Mouse (Mus musculus) forebrain, embryonic 15.5 days (tissue): ENCODE measurements at regions not wholly inside any gene's neighbourhood (a gene's known extent, or its start where the extent isn't known, plus 50 kb on each side); places are given as distances from the start of the nearest gene placed in this dataset.

Source experiments
- ATAC-seq: fragments of 200-750 bp; cut with Nextera tagmentation; replicated peaks from 2 replicates; pipeline ENCODE4 v1.8.0; 2017; ENCODE audit warnings: mild to moderate bottlenecking, moderate TSS enrichment, moderate library complexity
- H3K27ac ChIP-seq: fragments of 300-500 bp; sonication (generic); replicated peaks from 2 replicates; pipeline ENCODE4 v1.5.1; 2015; ENCODE audit warnings: mild to moderate bottlenecking, inconsistent platforms
- H3K27me3 ChIP-seq: fragments of 300-500 bp; sonication (generic); 2 replicates; pipeline ENCODE4 v1.6.1; 2015; ENCODE audit warnings: inconsistent platforms
- H3K36me3 ChIP-seq: fragments of 300-500 bp; sonication (generic); 2 replicates; pipeline ENCODE4 v1.6.1; 2015; ENCODE audit warnings: mild to moderate bottlenecking, inconsistent platforms
- H3K4me1 ChIP-seq: fragments of 300-500 bp; sonication (generic); 2 replicates; pipeline ENCODE4 v1.6.1; 2015; ENCODE audit warnings: inconsistent platforms
- H3K4me2 ChIP-seq: fragments of 300-500 bp; sonication (generic); replicated peaks from 2 replicates; pipeline ENCODE4 v1.6.1; 2015; ENCODE audit warnings: mild to moderate bottlenecking, inconsistent platforms
- H3K4me3 ChIP-seq: fragments of 300-500 bp; sonication (generic); 2 replicates; pipeline ENCODE4 v1.5.1; 2015; ENCODE audit warnings: mild to moderate bottlenecking, inconsistent platforms
- H3K9ac ChIP-seq: fragments of 300-500 bp; sonication (generic); replicated peaks from 2 replicates; pipeline ENCODE4 v1.6.1; 2015; ENCODE audit warnings: mild to moderate bottlenecking, inconsistent platforms
- H3K9me3 ChIP-seq: fragments of 300-500 bp; sonication (generic); 2 replicates; pipeline ENCODE4 v1.6.1; 2016; ENCODE audit warnings: inconsistent platforms
- WGBS: fragments of 180-500 bp; shearing (Covaris S2); methylation state at CpG from one replicate; pipeline ENCODE4 v1.1.7; 2015; ENCODE audit warnings: mixed read lengths; 5-methylcytosine and 5-hydroxymethylcytosine counted together

DNA sequence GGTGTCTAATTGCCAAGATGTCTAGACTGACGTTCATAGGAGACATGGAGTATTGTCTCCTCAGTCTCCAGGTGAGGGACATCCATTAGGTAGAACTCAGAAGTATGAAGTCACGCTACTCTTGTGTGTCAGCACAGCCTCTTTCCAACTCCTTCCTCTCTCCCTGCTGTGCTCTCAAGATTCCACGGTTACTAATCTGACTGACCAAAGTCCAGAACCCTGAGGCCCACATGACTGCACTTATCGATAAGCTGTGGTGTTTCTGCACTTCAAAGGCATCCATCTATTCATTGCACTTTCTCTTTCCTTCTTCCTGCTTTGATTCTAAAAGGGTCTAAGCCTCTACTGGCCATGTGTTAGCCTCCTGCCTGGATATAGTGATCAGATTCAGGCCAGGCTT, 107.4 kb upstream of the Neo1 start:
- 91% methylated on average over 4 of the region's 4 CpGs for WGBS
- H3K27ac ChIP-seq = no peak overlapping the region
- H3K4me2 ChIP-seq = no peak overlapping the region
- no peaks in the 10 kb centered on the region for H3K36me3 ChIP-seq
- H3K27me3 ChIP-seq = no peaks in the 10 kb centered on the region
- H3K9ac ChIP-seq = no peak overlapping the region
- no peak overlapping the region for H3K4me3 ChIP-seq
- ATAC-seq = no peak
- no peaks in the 10 kb centered on the region for H3K4me1 ChIP-seq
- H3K9me3 ChIP-seq = no peaks in the 10 kb centered on the region

DNA sequence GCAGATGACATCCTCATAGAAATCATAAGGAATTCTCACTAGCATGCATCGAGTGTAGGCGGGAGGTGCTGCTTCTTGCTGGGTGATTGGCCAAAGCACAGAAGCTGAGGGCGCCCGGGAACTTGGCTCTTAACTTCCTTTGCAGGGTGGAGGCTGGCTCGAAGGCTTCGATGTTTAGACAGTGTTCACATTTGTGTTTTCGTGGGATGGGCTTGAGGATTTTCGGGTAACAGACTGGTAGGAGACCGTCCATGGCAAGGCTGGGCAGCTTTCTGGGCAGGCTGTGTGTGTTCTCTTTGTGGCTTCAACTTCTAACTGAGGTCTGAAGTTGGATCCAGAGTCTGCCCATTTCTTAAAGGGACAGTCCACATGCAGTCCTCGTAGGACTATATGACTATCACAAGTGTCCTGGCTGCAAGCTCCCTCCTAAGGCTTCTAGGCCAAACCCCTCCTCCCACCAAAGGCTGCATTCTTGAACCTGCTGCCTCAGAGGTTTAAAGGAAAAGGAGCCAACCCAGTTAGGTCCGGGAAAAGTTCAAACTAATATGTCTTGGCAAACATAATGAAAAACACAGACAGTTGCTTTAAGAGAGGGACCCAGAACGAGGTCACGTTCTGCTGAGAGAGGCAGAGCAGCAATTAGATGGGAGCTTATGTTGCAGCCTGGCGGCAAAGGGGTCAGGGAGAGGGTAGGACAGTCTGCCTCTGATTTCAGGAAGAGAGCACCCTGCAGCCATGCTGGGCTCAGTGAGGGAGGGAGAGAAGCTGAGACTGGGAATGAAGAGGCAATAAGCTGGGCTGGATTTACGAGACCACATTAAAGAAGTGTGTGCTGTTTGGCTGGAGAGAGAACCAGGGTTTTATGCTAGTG, 98.2 kb upstream of the Neo1 start:
- WGBS = 33% methylated on average over 15 of the region's 15 CpGs
- Histone ChIP-seq H3K4me1 (peaks cover 16% of the 10 kb centered on the region), H3K9me3 (no peaks in the 10 kb centered on the region), H3K27me3 (no peaks in the 10 kb centered on the region), H3K4me3 (no peak overlapping the region), H3K36me3 (no peaks in the 10 kb centered on the region), H3K4me2 (no peak overlapping the region), H3K9ac (no peak overlapping the region), H3K27ac (peak overlapping the region; percentile 16)
- no peak for ATAC-seq

DNA sequence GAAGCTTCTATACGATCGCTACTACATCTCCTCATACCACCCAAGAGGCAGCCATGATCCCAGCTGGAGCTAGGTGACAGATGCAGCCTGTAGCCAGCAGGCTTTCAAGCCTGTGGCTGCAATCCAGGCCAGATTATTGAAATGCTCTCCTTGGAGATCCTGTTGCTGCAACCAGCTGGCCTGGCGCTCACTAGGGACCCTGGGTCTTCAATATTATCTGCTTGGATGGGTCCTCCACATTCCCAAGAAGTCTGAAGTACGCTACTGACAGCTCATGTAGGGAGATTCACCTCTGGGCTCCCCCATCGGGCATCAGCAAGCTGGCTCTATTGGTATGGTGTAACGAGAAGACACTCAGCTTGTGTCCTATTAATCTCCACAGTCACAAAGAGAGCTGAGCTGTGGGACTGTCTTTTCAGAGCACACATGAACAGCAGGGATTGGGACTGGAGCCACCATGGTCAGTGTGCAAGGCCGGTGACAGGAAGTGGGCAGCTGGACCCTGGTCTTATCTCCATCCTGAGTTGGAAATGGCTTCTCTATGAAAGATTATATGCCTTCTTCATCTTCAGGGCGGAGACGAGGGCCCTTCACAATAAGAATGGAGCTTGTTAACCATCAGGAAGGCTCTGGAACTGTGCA, 93.6 kb upstream of the Neo1 start:
- no peak overlapping the region for H3K9ac ChIP-seq
- no peaks in the 10 kb centered on the region for H3K36me3 ChIP-seq
- no peak for ATAC-seq
- H3K4me2 ChIP-seq = no peak overlapping the region
- no peaks in the 10 kb centered on the region for H3K27me3 ChIP-seq
- no peaks in the 10 kb centered on the region for H3K9me3 ChIP-seq
- no peak overlapping the region for H3K27ac ChIP-seq
- peaks cover 16% of the 10 kb centered on the region for H3K4me1 ChIP-seq
- WGBS = 70% methylated on average over 9 of the region's 9 CpGs
- no peak overlapping the region for H3K4me3 ChIP-seq

DNA sequence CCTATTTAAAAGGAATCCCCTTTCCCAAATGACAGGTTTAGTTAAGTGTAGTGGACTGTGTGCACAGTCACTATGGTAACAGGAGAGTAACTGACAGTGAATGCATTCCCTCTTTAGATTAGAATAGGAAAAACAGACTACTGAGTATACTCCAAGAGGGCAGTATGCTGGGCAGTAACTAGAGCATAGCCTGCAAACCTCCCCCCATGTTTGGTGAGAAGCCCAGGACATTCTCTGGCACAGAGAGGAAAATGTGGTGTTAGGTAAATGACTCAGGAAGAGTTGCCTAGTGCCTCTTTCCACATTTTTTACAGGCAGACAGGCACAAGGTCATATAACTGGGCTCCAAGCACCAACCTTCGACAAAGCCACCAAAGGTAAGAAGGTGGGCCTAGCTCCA, 93.0 kb upstream of the Neo1 start:
- H3K4me2 ChIP-seq = no peak overlapping the region
- peaks cover 11% of the 10 kb centered on the region for H3K4me1 ChIP-seq
- ATAC-seq = no peak
- H3K27me3 ChIP-seq = no peaks in the 10 kb centered on the region
- 80% methylated on average over 1 of the region's 1 CpGs for WGBS
- H3K36me3 ChIP-seq = no peaks in the 10 kb centered on the region
- H3K4me3 ChIP-seq = no peak overlapping the region
- no peak overlapping the region for H3K27ac ChIP-seq
- no peak overlapping the region for H3K9ac ChIP-seq
- H3K9me3 ChIP-seq = no peaks in the 10 kb centered on the region

DNA sequence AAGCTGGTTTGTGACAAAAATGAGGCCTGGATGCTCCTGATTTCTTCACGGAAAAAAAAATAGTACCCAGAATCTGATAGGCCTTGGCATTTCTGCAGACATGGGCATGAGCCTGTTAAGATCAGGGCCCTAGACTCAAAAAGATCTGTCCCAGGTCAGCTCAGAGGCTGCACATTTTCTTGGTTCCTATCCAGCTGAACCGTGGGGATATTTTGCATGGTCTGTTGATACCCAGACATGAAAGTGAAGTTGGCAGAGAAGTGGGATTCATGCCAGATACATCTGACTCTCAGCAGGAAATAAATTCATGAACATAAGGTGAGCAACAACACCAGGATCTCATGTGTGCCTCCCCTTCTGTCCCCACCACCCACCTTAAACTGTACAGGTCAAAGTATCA, 91.8 kb upstream of the Neo1 start:
- no peak overlapping the region for H3K4me3 ChIP-seq
- H3K27ac ChIP-seq = no peak overlapping the region
- no peak for ATAC-seq
- H3K4me2 ChIP-seq = no peak overlapping the region
- no peak overlapping the region for H3K9ac ChIP-seq
- no peaks in the 10 kb centered on the region for H3K9me3 ChIP-seq
- 65% methylated on average over 2 of the region's 2 CpGs for WGBS
- no peaks in the 10 kb centered on the region for H3K36me3 ChIP-seq
- no peaks in the 10 kb centered on the region for H3K4me1 ChIP-seq
- H3K27me3 ChIP-seq = no peaks in the 10 kb centered on the region

DNA sequence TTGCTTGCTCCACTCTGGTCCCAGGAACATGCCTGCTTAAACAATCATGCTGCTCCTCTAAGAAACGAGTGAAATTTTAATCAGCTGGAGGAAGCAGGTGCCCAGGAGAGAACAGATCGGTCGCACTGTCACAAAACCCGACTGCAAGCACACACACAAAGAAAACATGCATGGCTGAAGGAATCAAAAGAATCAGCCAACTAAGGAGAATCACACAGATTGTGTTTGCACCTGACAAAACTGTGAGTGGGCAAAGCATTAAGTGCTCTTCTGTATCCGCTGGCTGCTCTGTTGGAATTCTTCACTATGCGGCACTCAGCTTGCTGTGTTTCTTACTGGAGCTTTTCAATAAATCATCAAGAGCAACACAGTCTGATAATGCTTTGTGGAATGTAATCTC, 89.6 kb upstream of the Neo1 start:
- no peaks in the 10 kb centered on the region for H3K4me1 ChIP-seq
- H3K36me3 ChIP-seq = no peaks in the 10 kb centered on the region
- H3K27ac ChIP-seq = peak overlapping the region; percentile 3; the same call in 1 of the 2 replicates
- H3K9ac ChIP-seq = no peak overlapping the region
- H3K4me3 ChIP-seq = no peak overlapping the region
- H3K4me2 ChIP-seq = no peak overlapping the region
- no peaks in the 10 kb centered on the region for H3K9me3 ChIP-seq
- WGBS = 44% methylated on average over 6 of the region's 6 CpGs
- no peak for ATAC-seq
- H3K27me3 ChIP-seq = no peaks in the 10 kb centered on the region

DNA sequence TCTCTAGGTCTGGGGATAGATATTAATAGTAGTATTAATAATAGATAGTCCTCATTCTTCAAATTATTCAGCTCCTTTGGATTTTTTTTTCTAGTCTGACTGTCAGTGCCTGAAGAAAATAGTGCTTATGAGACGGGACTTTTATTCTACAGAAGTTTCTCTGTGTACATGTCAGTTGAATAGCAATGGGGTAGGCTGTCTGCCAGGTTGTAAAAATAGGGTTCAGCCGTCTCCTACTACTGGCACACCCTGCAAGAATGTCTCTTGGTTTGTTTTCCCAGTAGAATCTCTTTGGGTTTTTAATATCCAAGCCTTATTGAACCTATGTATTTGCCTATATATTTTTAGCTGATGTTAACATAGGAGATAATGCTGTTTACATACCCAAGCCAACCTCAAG, 80.3 kb upstream of the Neo1 start:
- 22% methylated on average over 2 of the region's 2 CpGs for WGBS
- H3K4me2 ChIP-seq = no peak overlapping the region
- H3K9me3 ChIP-seq = no peaks in the 10 kb centered on the region
- peaks cover 8% of the 10 kb centered on the region for H3K4me1 ChIP-seq
- no peak overlapping the region for H3K4me3 ChIP-seq
- no peak overlapping the region for H3K27ac ChIP-seq
- H3K27me3 ChIP-seq = no peaks in the 10 kb centered on the region
- ATAC-seq = no peak
- no peaks in the 10 kb centered on the region for H3K36me3 ChIP-seq
- H3K9ac ChIP-seq = no peak overlapping the region

DNA sequence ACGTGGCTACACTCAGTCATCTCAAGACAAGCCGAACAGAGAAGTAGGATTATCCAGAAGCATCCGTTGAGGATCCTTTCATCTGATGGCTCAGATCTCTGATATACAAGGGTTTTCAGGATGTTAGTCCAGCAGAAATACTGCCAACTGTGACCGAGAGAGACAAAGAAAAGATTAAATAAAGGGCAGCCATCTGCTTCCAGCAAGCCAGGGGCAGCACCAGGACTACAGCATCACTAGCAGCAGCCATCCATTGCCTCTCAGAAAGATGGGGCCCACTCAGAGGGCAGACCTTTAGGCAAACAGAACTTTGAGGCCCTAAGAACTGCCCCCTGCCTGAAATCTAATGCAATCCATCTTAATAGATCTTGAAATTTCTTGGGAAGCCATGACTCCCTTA, 77.6 kb upstream of the Neo1 start:
- Histone ChIP-seq H3K9me3 (no peaks in the 10 kb centered on the region), H3K9ac (no peak overlapping the region), H3K4me3 (no peak overlapping the region), H3K27me3 (no peaks in the 10 kb centered on the region), H3K4me1 (peaks cover 8% of the 10 kb centered on the region), H3K27ac (no peak overlapping the region), H3K4me2 (no peak overlapping the region), H3K36me3 (no peaks in the 10 kb centered on the region)
- no peak for ATAC-seq
- WGBS = 54% methylated on average over 4 of the region's 4 CpGs

DNA sequence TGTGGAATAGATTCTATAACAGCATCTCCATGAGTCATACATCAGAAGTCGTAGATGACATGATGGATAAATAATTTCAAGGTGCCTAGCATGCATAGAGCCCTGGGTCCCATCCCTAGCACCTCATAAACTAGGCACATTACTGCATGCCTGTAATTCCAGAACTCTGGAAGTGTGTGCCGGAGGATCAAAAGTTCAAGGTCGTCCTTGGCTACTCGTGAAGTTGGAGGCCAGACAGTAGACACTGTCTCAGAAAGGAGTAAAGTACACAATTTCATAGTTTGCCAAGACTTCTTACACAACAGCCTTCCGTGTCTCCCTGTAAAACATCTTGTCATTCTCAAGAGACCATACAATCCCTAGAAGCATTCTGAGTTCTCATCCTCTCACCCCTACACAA, 63.5 kb upstream of the Neo1 start:
- H3K9me3 ChIP-seq = no peaks in the 10 kb centered on the region
- peaks cover 31% of the 10 kb centered on the region for H3K4me1 ChIP-seq
- H3K27ac ChIP-seq = no peak overlapping the region
- H3K36me3 ChIP-seq = no peaks in the 10 kb centered on the region
- 90% methylated on average over 5 of the region's 5 CpGs for WGBS
- no peak overlapping the region for H3K9ac ChIP-seq
- H3K4me2 ChIP-seq = no peak overlapping the region
- H3K27me3 ChIP-seq = no peaks in the 10 kb centered on the region
- no peak overlapping the region for H3K4me3 ChIP-seq
- no peak for ATAC-seq

DNA sequence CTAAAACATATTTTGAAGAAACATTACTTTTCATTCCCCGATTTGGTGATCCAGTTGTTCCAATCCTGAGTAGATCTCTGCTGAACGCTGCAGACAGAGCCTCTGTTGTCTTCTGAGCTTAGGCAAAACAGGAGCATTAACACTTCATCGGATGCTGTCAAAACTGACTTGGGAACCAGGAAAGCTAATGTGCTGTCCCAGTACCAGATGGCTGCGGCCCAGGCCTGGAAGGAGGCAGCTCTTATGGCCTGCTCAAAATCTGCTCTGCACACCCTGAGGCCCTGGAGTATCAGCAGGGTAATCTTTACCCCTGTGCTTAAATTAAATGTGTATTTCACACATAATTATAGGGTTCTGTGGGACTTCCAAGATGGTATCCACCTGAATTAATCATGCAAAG, 61.3 kb upstream of the Neo1 start:
- 26% methylated on average over 4 of the region's 4 CpGs for WGBS
- Histone ChIP-seq H3K9me3 (no peaks in the 10 kb centered on the region), H3K4me2 (no peak overlapping the region), H3K9ac (no peak overlapping the region), H3K27me3 (no peaks in the 10 kb centered on the region), H3K27ac (peak overlapping the region; percentile 39; the same call in 1 of the 2 replicates), H3K4me3 (no peak overlapping the region), H3K4me1 (peaks cover 31% of the 10 kb centered on the region), H3K36me3 (no peaks in the 10 kb centered on the region)
- ATAC-seq = 0 out of 2 replicates have a peak, but pooled peaks have one; percentile 55

DNA sequence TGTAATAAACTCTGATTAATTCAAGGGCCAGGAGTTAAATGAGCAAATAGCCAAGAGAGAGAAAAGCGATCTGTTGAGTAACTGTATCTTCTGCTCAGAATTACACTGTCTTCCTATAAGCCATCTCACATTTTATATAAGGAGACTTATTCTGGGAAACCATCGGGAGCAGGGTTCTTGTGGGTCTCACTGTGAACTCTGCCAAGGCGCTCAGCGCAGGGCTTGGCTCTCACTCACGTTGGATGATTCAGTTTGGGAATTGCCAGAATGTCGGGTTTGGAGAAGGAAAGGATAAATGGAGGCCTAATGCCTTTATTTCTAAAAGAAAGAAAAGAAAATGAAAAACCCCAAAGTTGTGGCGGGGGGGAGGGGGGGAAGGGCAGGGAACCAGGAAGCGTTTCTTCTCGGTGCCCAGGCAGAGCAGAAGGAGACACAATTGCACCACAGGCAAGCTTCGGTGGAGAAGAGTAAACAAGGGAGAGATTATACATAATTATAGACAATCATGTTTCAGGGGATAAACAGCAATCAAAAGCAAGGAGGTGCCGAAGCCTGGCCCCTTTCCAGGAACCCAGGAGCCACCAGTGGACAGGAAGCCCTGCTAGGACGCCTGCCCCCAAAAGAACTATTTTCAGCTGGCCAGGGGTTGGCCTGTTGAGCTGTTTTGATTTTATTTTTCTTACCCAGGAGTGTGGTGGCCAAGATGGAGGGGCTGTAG, 60.5 kb upstream of the Neo1 start:
- Histone ChIP-seq H3K9me3 (no peaks in the 10 kb centered on the region), H3K36me3 (no peaks in the 10 kb centered on the region), H3K27ac (peak overlapping the region; percentile 75), H3K27me3 (no peaks in the 10 kb centered on the region), H3K4me3 (no peak overlapping the region), H3K4me2 (no peak overlapping the region; the same call in 1 of the 2 replicates), H3K9ac (no peak overlapping the region), H3K4me1 (peaks cover 31% of the 10 kb centered on the region)
- no peak for ATAC-seq
- 28% methylated on average over 12 of the region's 12 CpGs for WGBS

DNA sequence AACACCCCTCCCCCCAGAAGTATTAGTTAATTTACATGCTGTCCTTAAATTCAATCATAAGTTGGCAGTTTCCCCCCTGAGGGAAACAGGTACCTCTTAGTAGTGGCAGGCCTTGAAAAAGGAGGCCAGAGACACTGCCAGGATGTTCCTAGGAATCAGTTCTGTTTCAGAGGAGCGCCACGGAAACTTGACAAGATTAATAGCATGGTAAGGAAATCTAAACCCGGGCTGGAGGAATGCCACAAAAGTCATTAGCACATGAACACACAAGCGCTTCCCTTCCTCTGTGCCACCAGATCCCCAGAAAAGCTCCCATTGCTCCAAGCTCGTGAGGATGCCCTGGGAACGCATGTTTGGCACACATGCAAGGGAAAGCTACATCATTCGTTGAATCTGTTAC, 59.4 kb upstream of the Neo1 start:
- H3K36me3 ChIP-seq = no peaks in the 10 kb centered on the region
- H3K27ac ChIP-seq = 0 out of 2 replicates have a peak overlapping the region, but pooled peaks have one; percentile 13
- H3K4me2 ChIP-seq = no peak overlapping the region
- no peaks in the 10 kb centered on the region for H3K27me3 ChIP-seq
- H3K9me3 ChIP-seq = no peaks in the 10 kb centered on the region
- WGBS = 69% methylated on average over 7 of the region's 7 CpGs
- no peak overlapping the region for H3K4me3 ChIP-seq
- ATAC-seq = no peak
- no peak overlapping the region for H3K9ac ChIP-seq
- peaks cover 31% of the 10 kb centered on the region for H3K4me1 ChIP-seq
